ENCODE assay signal across 8 mouse cellular contexts in genomic region chr17:56079921-56080320, GRCm38 (mm10). TPM values are rescaled to one million over a fixed set of nuclear protein-coding genes. Genes with fewer than 3 reads are reported as not detected.
A peak's percentile ranks its signal among the peaks of the same experiment; 100 is the strongest.
DNase-seq lines count a peak whose midpoint lies in the region; ATAC-seq and TF ChIP-seq lines count a peak whose summit lies in the region.

No protein-coding gene starts in this region.

- DNase-seq in cerebellum, adult 11-12 months = peak; percentile 69
- peak; percentile 13 for DNase-seq in thymus, adult 2 months
- DNase-seq in thymus, postnatal 36 days = no peak
- peak; percentile 9 for DNase-seq in midbrain, embryonic 14.5 days
- no peak for DNase-seq in urinary bladder, postnatal 14 days (ENCODE audit: low spot score)
- no peak for DNase-seq in adrenal gland, postnatal 4 days (ENCODE audit: low spot score in 2 of 2)

- no peak for TF ChIP-seq CTCF in thymus, adult 2 months (IDR thresholded peaks at IDR 0.05; ENCODE audit: borderline replicate concordance, control insufficient read depth, extremely low read depth, insufficient read depth, low read length, poor library complexity)

- H3K4me3 ChIP-seq in thymus, adult 2 months (ENCODE audit: control insufficient read depth, insufficient read depth, low read length) = peak overlapping the region; percentile 88
- H3K4me3 ChIP-seq in intestine, embryonic 15.5 days (replicated peaks) = peak overlapping the region; percentile 83
- peak overlapping the region; percentile 88 for H3K4me3 ChIP-seq in midbrain, embryonic 14.5 days (replicated peaks; ENCODE audit: low read depth, low read length)

- H3K27me3 ChIP-seq in thymus, adult 2 months (ENCODE audit: control insufficient read depth, insufficient read depth, low read length) = no peaks in the 10 kb centered on the region
- H3K27me3 ChIP-seq in intestine, embryonic 15.5 days (replicated peaks) = no peaks in the 10 kb centered on the region
- no peaks in the 10 kb centered on the region for H3K27me3 ChIP-seq in midbrain, embryonic 14.5 days (ENCODE audit: control insufficient read depth, insufficient read depth, low read length)

- no peaks in the 10 kb centered on the region for H3K9me3 ChIP-seq in intestine, embryonic 15.5 days
- no peaks in the 10 kb centered on the region for H3K9me3 ChIP-seq in midbrain, embryonic 14.5 days (ENCODE audit: control insufficient read depth, low read length)

- H3K36me3 ChIP-seq in thymus, adult 2 months (ENCODE audit: control insufficient read depth, insufficient read depth, low read length) = no peaks in the 10 kb centered on the region
- H3K36me3 ChIP-seq in intestine, embryonic 15.5 days = peaks cover 15% of the 10 kb centered on the region
- H3K36me3 ChIP-seq in midbrain, embryonic 14.5 days (ENCODE audit: control insufficient read depth, insufficient read depth, low read length) = peaks cover 18% of the 10 kb centered on the region

- WGBS in thymus, adult 2 months = 1% methylated on average over 11 of the region's 11 CpGs
- WGBS in intestine, embryonic 15.5 days = under 1% methylated on average over 11 of the region's 11 CpGs
- 3% methylated on average over 11 of the region's 11 CpGs for WGBS in midbrain, embryonic 14.5 days

- H3K27ac ChIP-seq in thymus, adult 2 months (ENCODE audit: control insufficient read depth, insufficient read depth, low read length) = no peak overlapping the region
- 0 out of 2 replicates have a peak overlapping the region, but pooled peaks have one; percentile 58 for H3K27ac ChIP-seq in intestine, embryonic 15.5 days
- H3K27ac ChIP-seq in midbrain, embryonic 14.5 days (replicated peaks; ENCODE audit: low read depth, low read length) = peak overlapping the region; percentile 71

- no peak for ATAC-seq in cerebellum, adult (ENCODE audit: insufficient number of reproducible peaks, low FRiP score, low TSS enrichment)
- no peak; the same call in 1 of the 2 replicates for ATAC-seq in intestine, embryonic 15.5 days
- no peak for ATAC-seq in midbrain, embryonic 14.5 days (ENCODE audit: low FRiP score, low TSS enrichment)

- peak overlapping the region; percentile 80 for H3K9ac ChIP-seq in intestine, embryonic 15.5 days
- H3K9ac ChIP-seq in midbrain, embryonic 14.5 days (replicated peaks; ENCODE audit: low read length) = peak overlapping the region; percentile 76

- H3K4me1 ChIP-seq in thymus, adult 2 months (replicated peaks; ENCODE audit: control insufficient read depth, insufficient read depth, low read length) = peaks cover 23% of the 10 kb centered on the region
- peaks cover 19% of the 10 kb centered on the region for H3K4me1 ChIP-seq in intestine, embryonic 15.5 days (replicated peaks)
- H3K4me1 ChIP-seq in midbrain, embryonic 14.5 days (ENCODE audit: control insufficient read depth, insufficient read depth, low read length) = peaks cover 26% of the 10 kb centered on the region

- TF ChIP-seq POLR2A in thymus, adult 2 months (IDR thresholded peaks at IDR 0.05; ENCODE audit: control insufficient read depth, extremely low read depth, insufficient read depth, low read length, poor library complexity) = no peak

- peak overlapping the region; percentile 95 for H3K4me2 ChIP-seq in intestine, embryonic 15.5 days (replicated peaks)
- H3K4me2 ChIP-seq in midbrain, embryonic 14.5 days (ENCODE audit: low read length) = peak overlapping the region; percentile 97

RNA-seq across cellular contexts. Expression of gene Hdgfl2, which starts 0.5 kb away (rescaled TPM):
- polyA plus RNA-seq in thymus, adult 2 months (2012; rRNA removed) = 80.6 and 83.3 TPM in 2 replicates
- polyA plus RNA-seq in intestine, embryonic 15.5 days (2015; fragmentation: Nextera tagmentation; extraction: Ambion mirVana) = 85.7 and 86.9 TPM in 2 replicates
- polyA plus RNA-seq in midbrain, embryonic 14.5 days (2014; fragmentation: Nextera tagmentation; extraction: Ambion mirVana) = 106 and 113 TPM in 2 replicates
- 10 to 100 TPM; 73.1 to 85.1 TPM for total RNA-seq in adrenal gland, postnatal 4 days (2021)

RNA-seq across cellular contexts. Expression of gene Ubxn6, which starts 5.1 kb away (rescaled TPM):
- 76.7 and 93.1 TPM in 2 replicates for polyA plus RNA-seq in thymus, adult 2 months (2012; rRNA removed)
- 29.9 and 35.1 TPM in 2 replicates for polyA plus RNA-seq in intestine, embryonic 15.5 days (2015; fragmentation: Nextera tagmentation; extraction: Ambion mirVana)
- 74.9 and 79.5 TPM in 2 replicates for polyA plus RNA-seq in midbrain, embryonic 14.5 days (2014; fragmentation: Nextera tagmentation; extraction: Ambion mirVana)
- 10 to 100 TPM; 74.6 to 76.8 TPM for total RNA-seq in adrenal gland, postnatal 4 days (2021)

RNA-seq across cellular contexts. Expression of gene Plin4, which starts 29.7 kb away (rescaled TPM):
- 16.7 and 29.0 TPM in 2 replicates for polyA plus RNA-seq in thymus, adult 2 months (2012; rRNA removed)
- 0.03 and 0.14 TPM in 2 replicates for polyA plus RNA-seq in intestine, embryonic 15.5 days (2015; fragmentation: Nextera tagmentation; extraction: Ambion mirVana)
- polyA plus RNA-seq in midbrain, embryonic 14.5 days (2014; fragmentation: Nextera tagmentation; extraction: Ambion mirVana) = 0.13 TPM in 2 replicates
- 10 to 100 TPM; 29.9 to 37.0 TPM for total RNA-seq in adrenal gland, postnatal 4 days (2021)

RNA-seq across cellular contexts. Expression of gene Plin5, which starts 37.5 kb away (rescaled TPM):
- polyA plus RNA-seq in thymus, adult 2 months (2012; rRNA removed) = 6.2 and 11.7 TPM in 2 replicates
- 0.52 and 0.85 TPM in 2 replicates for polyA plus RNA-seq in intestine, embryonic 15.5 days (2015; fragmentation: Nextera tagmentation; extraction: Ambion mirVana)
- polyA plus RNA-seq in midbrain, embryonic 14.5 days (2014; fragmentation: Nextera tagmentation; extraction: Ambion mirVana) = 0.55 and 1.0 TPM in 2 replicates
- 10 to 100 TPM; 23.1 to 30.6 TPM for total RNA-seq in adrenal gland, postnatal 4 days (2021)

RNA-seq across cellular contexts. Expression of gene Chaf1a, which starts 39.7 kb away (rescaled TPM):
- polyA plus RNA-seq in thymus, adult 2 months (2012; rRNA removed) = 16.9 and 21.4 TPM in 2 replicates
- 21.4 and 22.4 TPM in 2 replicates for polyA plus RNA-seq in intestine, embryonic 15.5 days (2015; fragmentation: Nextera tagmentation; extraction: Ambion mirVana)
- 3.3 and 4.8 TPM in 2 replicates for polyA plus RNA-seq in midbrain, embryonic 14.5 days (2014; fragmentation: Nextera tagmentation; extraction: Ambion mirVana)
- 10 to 100 TPM; 15.6 to 16.2 TPM for total RNA-seq in adrenal gland, postnatal 4 days (2021)

Comparison
In these comparisons a context has a peak if more than half of its experiments do, and no peak if none do; other contexts are left out.
1. DNase-seq: peak in cerebellum, adult 11-12 months (single experiment), thymus, adult 2 months (single experiment) and midbrain, embryonic 14.5 days (single experiment); none in thymus, postnatal 36 days (0 of 2), urinary bladder, postnatal 14 days (single experiment) and adrenal gland, postnatal 4 days (0 of 2).
2. RNA of gene Plin4, which starts 29.7 kb away (polyA plus RNA-seq): 16.7 to 29.0 TPM in thymus, adult 2 months; 0.13 TPM in midbrain, embryonic 14.5 days and 0.03 to 0.14 TPM in intestine, embryonic 15.5 days; every median in the first group is over 10 times any median in the second.
3. Peak in every context shown above with its lines, with median percentiles within 50 percentile points of each other: H3K4me3 ChIP-seq.